Mouse (Mus musculus): ENCODE results near the gene Gnaz. TPM values are rescaled to one million over a fixed set of nuclear protein-coding genes. Genes with fewer than 3 reads are reported as not detected.

Gnaz gene
- polyA plus RNA-seq, 1 experiment, result 0.37 TPM

- Histone ChIP-seq H3K36me3 (ENCODE audit: control insufficient read depth, insufficient read depth) (no peaks in the 10 kb centered on the region), H3K27me3 (ENCODE audit: control insufficient read depth, insufficient read depth, insufficient read length) (peaks cover 37% of the 10 kb centered on the region), H3ac (ENCODE audit: control insufficient read depth, insufficient read length, low read depth) (no peak overlapping the region), H3K79me3 (ENCODE audit: low read depth) (no peaks in the 10 kb centered on the region), H3K4me3 (ENCODE audit: insufficient read depth, poor library complexity, severe bottlenecking) (no peak overlapping the region), H3K79me2 (ENCODE audit: control insufficient read depth, insufficient read depth) (no peaks in the 10 kb centered on the region)
- TF ChIP-seq FOSL1 (IDR thresholded peaks at IDR 0.05; ENCODE audit: insufficient read depth, low read length, poor library complexity, severe bottlenecking) (no peak), CTCF (IDR thresholded peaks at IDR 0.05; ENCODE audit: control insufficient read depth, insufficient read depth, insufficient read length) (no peak), MYOD1 (IDR thresholded peaks at IDR 0.05; ENCODE audit: control insufficient read depth, insufficient read length, low read depth) (no peak), MAX (IDR thresholded peaks at IDR 0.05) (no peak), MYOG (IDR thresholded peaks at IDR 0.05; ENCODE audit: control insufficient read depth, extremely low read depth, insufficient read length) (no peak), USF1 (IDR thresholded peaks at IDR 0.05; ENCODE audit: low read depth) (no peak), CEBPB (IDR thresholded peaks at IDR 0.05; ENCODE audit: low read depth) (no peak)
Measured at GRCm38 (mm10) chr10:74983176-74983575, 16.2 kb downstream of the Gnaz start.

GRCm38 (mm10) chr10:74987698-74988470 is 20.9 kb downstream of the Gnaz start:
- Histone ChIP-seq H3ac (ENCODE audit: control insufficient read depth, insufficient read length, low read depth) (no peak overlapping the region), H3K79me2 (ENCODE audit: control insufficient read depth, insufficient read depth) (no peaks in the 10 kb centered on the region), H3K36me3 (ENCODE audit: control insufficient read depth, insufficient read depth) (no peaks in the 10 kb centered on the region), H3K4me3 (ENCODE audit: insufficient read depth, poor library complexity, severe bottlenecking) (no peak overlapping the region), H3K27me3 (ENCODE audit: control insufficient read depth, insufficient read depth, insufficient read length) (peaks cover 29% of the 10 kb centered on the region), H3K79me3 (ENCODE audit: low read depth) (no peaks in the 10 kb centered on the region)
- no peak for TF ChIP-seq USF1 (IDR thresholded peaks at IDR 0.05; ENCODE audit: low read depth)
- no peak for TF ChIP-seq CEBPB (IDR thresholded peaks at IDR 0.05; ENCODE audit: low read depth)
- TF ChIP-seq MYOD1 (IDR thresholded peaks at IDR 0.05; ENCODE audit: control insufficient read depth, insufficient read length, low read depth), result no peak
- no peak for TF ChIP-seq MYOG (IDR thresholded peaks at IDR 0.05; ENCODE audit: control insufficient read depth, extremely low read depth, insufficient read length)
- no peak for TF ChIP-seq MAX (IDR thresholded peaks at IDR 0.05)
- no peak for TF ChIP-seq FOSL1 (IDR thresholded peaks at IDR 0.05; ENCODE audit: insufficient read depth, low read length, poor library complexity, severe bottlenecking)
- TF ChIP-seq CTCF (IDR thresholded peaks at IDR 0.05; ENCODE audit: control insufficient read depth, insufficient read depth, insufficient read length), result no peak

GRCm38 (mm10) chr10:74989814-74990213 is 22.8 kb downstream of the Gnaz start:
- peaks cover 27% of the 10 kb centered on the region for H3K27me3 ChIP-seq (ENCODE audit: control insufficient read depth, insufficient read depth, insufficient read length)
- no peaks in the 10 kb centered on the region for H3K79me3 ChIP-seq (ENCODE audit: low read depth)
- H3K79me2 ChIP-seq (ENCODE audit: control insufficient read depth, insufficient read depth), result no peaks in the 10 kb centered on the region
- no peak overlapping the region for H3K4me3 ChIP-seq (ENCODE audit: insufficient read depth, poor library complexity, severe bottlenecking)
- TF ChIP-seq CTCF (IDR thresholded peaks at IDR 0.05; ENCODE audit: control insufficient read depth, insufficient read depth, insufficient read length), result no peak
- no peak overlapping the region for H3ac ChIP-seq (ENCODE audit: control insufficient read depth, insufficient read length, low read depth)
- H3K36me3 ChIP-seq (ENCODE audit: control insufficient read depth, insufficient read depth), result no peaks in the 10 kb centered on the region

GRCm38 (mm10) chr10:74990584-74991322 is 23.8 kb downstream of the Gnaz start:
- Histone ChIP-seq H3K4me3 (ENCODE audit: insufficient read depth, poor library complexity, severe bottlenecking) (no peak overlapping the region), H3ac (ENCODE audit: control insufficient read depth, insufficient read length, low read depth) (no peak overlapping the region)
- no peak for TF ChIP-seq MAX (IDR thresholded peaks at IDR 0.05)
- TF ChIP-seq CEBPB (IDR thresholded peaks at IDR 0.05; ENCODE audit: low read depth), result no peak
- no peak for TF ChIP-seq USF1 (IDR thresholded peaks at IDR 0.05; ENCODE audit: low read depth)
- TF ChIP-seq MYOG (IDR thresholded peaks at IDR 0.05; ENCODE audit: control insufficient read depth, extremely low read depth, insufficient read length), result no peak
- no peak for TF ChIP-seq CTCF (IDR thresholded peaks at IDR 0.05; ENCODE audit: control insufficient read depth, insufficient read depth, insufficient read length)
- TF ChIP-seq MYOD1 (IDR thresholded peaks at IDR 0.05; ENCODE audit: control insufficient read depth, insufficient read length, low read depth), result no peak
- TF ChIP-seq FOSL1 (IDR thresholded peaks at IDR 0.05; ENCODE audit: insufficient read depth, low read length, poor library complexity, severe bottlenecking), result no peak

GRCm38 (mm10) chr10:74994863-74995262 is 27.9 kb downstream of the Gnaz start:
- TF ChIP-seq MAX (IDR thresholded peaks at IDR 0.05), result no peak
- TF ChIP-seq FOSL1 (IDR thresholded peaks at IDR 0.05; ENCODE audit: insufficient read depth, low read length, poor library complexity, severe bottlenecking), result no peak
- no peak for TF ChIP-seq CEBPB (IDR thresholded peaks at IDR 0.05; ENCODE audit: low read depth)
- TF ChIP-seq USF1 (IDR thresholded peaks at IDR 0.05; ENCODE audit: low read depth), result no peak
- no peak for TF ChIP-seq CTCF (IDR thresholded peaks at IDR 0.05; ENCODE audit: control insufficient read depth, insufficient read depth, insufficient read length)
- TF ChIP-seq MYOG (IDR thresholded peaks at IDR 0.05; ENCODE audit: control insufficient read depth, extremely low read depth, insufficient read length), result no peak
- no peaks in the 10 kb centered on the region for H3K79me2 ChIP-seq (ENCODE audit: control insufficient read depth, insufficient read depth)
- no peaks in the 10 kb centered on the region for H3K79me3 ChIP-seq (ENCODE audit: low read depth)
- H3K36me3 ChIP-seq (ENCODE audit: control insufficient read depth, insufficient read depth), result no peaks in the 10 kb centered on the region
- H3K4me3 ChIP-seq (ENCODE audit: insufficient read depth, poor library complexity, severe bottlenecking), result no peak overlapping the region
- peaks cover 45% of the 10 kb centered on the region for H3K27me3 ChIP-seq (ENCODE audit: control insufficient read depth, insufficient read depth, insufficient read length)
- no peak overlapping the region for H3ac ChIP-seq (ENCODE audit: control insufficient read depth, insufficient read length, low read depth)

More at GRCm38 (mm10) chr10:74990584-74991322, 23.8 kb downstream of the Gnaz start:
- no peaks in the 10 kb centered on the region for H3K79me2 ChIP-seq (ENCODE audit: control insufficient read depth, insufficient read depth)
- H3K36me3 ChIP-seq (ENCODE audit: control insufficient read depth, insufficient read depth), result no peaks in the 10 kb centered on the region
- no peaks in the 10 kb centered on the region for H3K79me3 ChIP-seq (ENCODE audit: low read depth)
- peaks cover 34% of the 10 kb centered on the region for H3K27me3 ChIP-seq (ENCODE audit: control insufficient read depth, insufficient read depth, insufficient read length)
